Mouse (Mus musculus) heart, embryonic 14.5 days (tissue): Measurements from ENCODE around the gene Eef1g. TPM values are rescaled to one million over a fixed set of nuclear protein-coding genes. Genes with fewer than 3 reads are reported as not detected.

ENCODE experiments used
- ATAC-seq: fragments of 200-750 bp; cut with Nextera tagmentation; 2 replicates; pipeline ENCODE4 v1.8.0; 2017; ENCODE audit warnings: low read depth, moderate TSS enrichment; ENCODE audit not compliant: insufficient number of reproducible peaks, insufficient read depth, low FRiP score
- H3K27ac ChIP-seq, 2 experiments: fragments of 200-500 bp in 1 of 2; fragments of 300-500 bp in 1 of 2; sonication (generic) in 1 of 2; replicated peaks in 1 of 2; 2 replicates each; pipeline ENCODE4 v1.5.1; 2012 to 2014; ENCODE audit warnings: low read depth in 2 of 2, low read length in 2 of 2, control low read depth in 1 of 2, mild to moderate bottlenecking in 1 of 2, mixed read lengths in 1 of 2; ENCODE audit not compliant: control insufficient read depth in 1 of 2, insufficient read depth in 1 of 2
- H3K27me3 ChIP-seq: fragments of 300-500 bp; sonication (generic); 2 replicates; pipeline ENCODE4 v1.6.1; 2014; ENCODE audit warnings: mild to moderate bottlenecking, low read length, control low read depth; ENCODE audit not compliant: control insufficient read depth, insufficient read depth
- H3K36me3 ChIP-seq: fragments of 300-500 bp; sonication (generic); 2 replicates; pipeline ENCODE4 v1.6.1; 2014; ENCODE audit warnings: mild to moderate bottlenecking, control low read depth, low read length, mixed read lengths; ENCODE audit not compliant: control insufficient read depth, insufficient read depth
- H3K4me1 ChIP-seq, 2 experiments: fragments of 200-500 bp in 1 of 2; fragments of 300-500 bp in 1 of 2; sonication (generic) in 1 of 2; 2 replicates each; pipeline ENCODE4 v1.6.1; 2012 to 2014; ENCODE audit warnings: low read length in 2 of 2, control low read depth in 1 of 2, mixed read lengths in 1 of 2; ENCODE audit not compliant: control insufficient read depth in 2 of 2, insufficient read depth in 2 of 2
- H3K4me2 ChIP-seq: fragments of 300-500 bp; sonication (generic); 2 replicates; pipeline ENCODE4 v1.6.1; 2014; ENCODE audit warnings: mild to moderate bottlenecking, low read length
- H3K4me3 ChIP-seq, 2 experiments: fragments of 200-500 bp in 1 of 2; fragments of 300-500 bp in 1 of 2; sonication (generic) in 1 of 2; 2 replicates each; pipeline ENCODE4 v1.5.1; 2012 to 2014; ENCODE audit warnings: low read length in 2 of 2, mild to moderate bottlenecking in 2 of 2, control low read depth in 1 of 2, low read depth in 1 of 2, moderate library complexity in 1 of 2; ENCODE audit not compliant: control insufficient read depth in 1 of 2, insufficient read depth in 1 of 2
- H3K9ac ChIP-seq: fragments of 300-500 bp; sonication (generic); 2 replicates; pipeline ENCODE4 v1.6.1; 2014; ENCODE audit warnings: mild to moderate bottlenecking, low read length
- H3K9me3 ChIP-seq: fragments of 300-500 bp; sonication (generic); 2 replicates; pipeline ENCODE4 v1.6.1; 2016; ENCODE audit warnings: low read length, control low read depth; ENCODE audit not compliant: control insufficient read depth
- WGBS: fragments of 180-500 bp; shearing (Covaris S2); extraction: QIAGEN DNeasy Blood & Tissue Kit; methylation state at CpG from one replicate; pipeline ENCODE4 v1.1.7; 2014; 5-methylcytosine and 5-hydroxymethylcytosine counted together
- polyA plus RNA-seq: library from polyadenylated mRNA; unstranded; fragments of >200 nt; fragmentation: Nextera tagmentation; extraction: Ambion mirVana; gene quantifications from 2 replicates; pipeline ENCODE4 v1.2.1, GENCODE M21; 2014

Eef1g gene
- polyA plus RNA-seq, 1 experiment from 2014 or later: 253 TPM

DNA sequence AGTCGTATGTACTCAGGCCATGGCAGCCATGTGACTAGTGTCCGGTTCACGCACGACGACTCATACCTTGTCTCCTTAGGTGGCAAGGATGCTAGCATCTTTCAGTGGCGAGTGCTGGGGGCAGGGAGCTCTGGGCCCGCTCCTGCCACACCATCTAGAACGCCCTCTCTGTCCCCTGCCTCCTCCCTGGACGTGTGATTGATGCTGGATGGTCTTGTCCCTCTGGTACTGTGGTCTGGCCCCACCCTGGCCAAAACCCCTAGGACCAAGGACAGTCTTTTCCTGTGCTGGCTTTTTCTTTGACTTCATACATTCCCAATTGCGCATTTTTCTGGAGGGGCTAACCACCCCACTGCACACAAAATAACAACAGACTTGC lies 25.7 kb upstream of the Eef1g start:
- Histone ChIP-seq H3K27me3 (no peaks in the 10 kb centered on the region), H3K4me1 (peaks cover 12 to 37% of the 10 kb centered on the region in 2 experiments), H3K9me3 (no peaks in the 10 kb centered on the region), H3K27ac (peak overlapping the region; percentile 33 to 99), H3K4me2 (peak overlapping the region; percentile 79), H3K4me3 (peak overlapping the region; percentile 39 to 99), H3K36me3 (peaks cover 61% of the 10 kb centered on the region), H3K9ac (peak overlapping the region; percentile 99)
- no peak for ATAC-seq
- WGBS: 40% methylated on average over 10 of the region's 10 CpGs

- H3K9ac ChIP-seq: peak within 1 kb of the TSS; percentile 99
- ATAC-seq: peak; percentile 91
- peaks cover 12 to 37% of the 10 kb centered on the region in 2 experiments for H3K4me1 ChIP-seq
- H3K27me3 ChIP-seq: no peaks in the 10 kb centered on the region
- H3K4me3 ChIP-seq: peak within 1 kb of the TSS; percentile 74 to 99
- no peaks in the 10 kb centered on the region for H3K9me3 ChIP-seq
- peak within 1 kb of the TSS; percentile 96 to 99 for H3K27ac ChIP-seq
- peak within 1 kb of the TSS; percentile 79 for H3K4me2 ChIP-seq
- peaks cover 62% of the 10 kb centered on the region for H3K36me3 ChIP-seq
- WGBS: under 1% methylated on average over 64 of the region's 64 CpGs
These were observed 25.2 kb upstream of the Eef1g start, which contains the start of gene Mta2 for GRCm38 (mm10) chr19:8941515-8942217. TSS of gene Mta2 (plus strand) at chr19:8941875.

DNA sequence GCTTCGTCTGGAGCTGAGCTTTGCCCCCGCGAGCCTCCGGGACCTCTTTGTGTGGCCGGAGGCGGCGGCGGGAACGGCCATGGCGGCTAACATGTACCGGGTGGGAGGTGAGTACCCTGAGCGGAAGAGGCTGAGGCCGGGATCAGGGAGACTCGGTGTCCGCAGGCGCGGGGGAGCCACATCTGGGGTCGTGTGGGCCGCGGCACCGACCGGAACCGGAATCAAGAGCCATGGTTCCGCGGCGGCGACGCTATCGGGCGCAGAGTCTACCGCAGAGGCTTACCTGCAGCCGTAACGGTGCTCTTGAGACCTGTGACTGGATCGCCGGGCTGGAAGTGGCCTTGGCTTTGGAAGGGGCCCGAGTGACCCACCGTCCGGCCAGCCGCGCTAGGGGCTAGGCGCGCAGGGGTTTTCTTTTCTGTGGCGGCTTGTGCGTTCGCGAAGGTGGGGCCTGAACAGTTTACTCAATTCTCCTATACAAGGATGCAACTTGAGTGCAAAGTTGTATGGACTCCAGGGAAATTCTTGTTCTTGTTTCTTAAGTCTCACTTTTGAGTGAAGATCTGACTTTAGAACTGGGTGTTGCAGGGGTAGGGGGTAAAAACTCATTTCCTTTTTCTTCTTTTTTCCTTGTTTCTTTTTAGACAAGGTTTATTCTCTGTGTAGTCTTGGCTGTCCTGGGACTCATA lies 24.4 kb upstream of the Eef1g start:
- peak overlapping the region; percentile 74 to 99 for H3K4me3 ChIP-seq
- H3K9me3 ChIP-seq: no peaks in the 10 kb centered on the region
- peaks cover 12 to 37% of the 10 kb centered on the region in 2 experiments for H3K4me1 ChIP-seq
- H3K27ac ChIP-seq: peak overlapping the region; percentile 96 to 99
- ATAC-seq: peak; percentile 71
- peak overlapping the region; percentile 79 for H3K4me2 ChIP-seq
- H3K9ac ChIP-seq: peak overlapping the region; percentile 99
- whole genome bisulfite sequencing: under 1% methylated on average over 46 of the region's 46 CpGs
- no peaks in the 10 kb centered on the region for H3K27me3 ChIP-seq
- H3K36me3 ChIP-seq: peaks cover 62% of the 10 kb centered on the region

GRCm38 (mm10) chr19:8943047-8943446 lies 23.8 kb upstream of the Eef1g start:
- no peak for ATAC-seq

DNA sequence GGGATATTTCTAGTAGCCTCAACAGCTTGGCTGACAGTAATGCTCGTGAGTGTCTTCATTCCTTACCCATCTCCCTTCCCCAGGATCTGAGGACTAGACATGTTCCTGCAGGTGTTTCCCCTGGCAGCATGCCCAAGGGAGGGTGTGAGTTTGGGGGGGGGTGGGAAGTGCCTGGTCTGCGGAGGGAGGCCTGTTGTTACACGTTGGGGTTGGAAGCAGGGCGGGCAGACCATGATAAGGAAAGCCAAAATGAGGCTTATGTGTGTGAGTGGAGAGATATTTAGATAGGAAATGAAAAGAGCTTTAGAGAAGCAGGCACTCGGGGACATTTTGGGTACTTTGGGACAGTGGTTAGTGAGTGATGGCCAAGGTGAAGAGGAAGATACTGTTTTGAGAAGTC lies 22.8 kb upstream of the Eef1g start:
- Histone ChIP-seq H3K36me3 (peaks cover 64% of the 10 kb centered on the region), H3K4me1 (peaks cover 12 to 37% of the 10 kb centered on the region in 2 experiments), H3K9ac (0 out of 2 replicates have a peak overlapping the region, but pooled peaks have one; percentile 7), H3K27ac (0 out of 4 replicates have a peak overlapping the region, but pooled peaks of 1 of the 2 experiments have one; percentile 1), H3K4me2 (peak overlapping the region; percentile 79), H3K9me3 (no peaks in the 10 kb centered on the region), H3K27me3 (no peaks in the 10 kb centered on the region), H3K4me3 (peak overlapping the region in 1 of 2 experiments; percentile 99; a peak in 1 of 4 replicates)
- ATAC-seq: no peak
- 37% methylated on average over 5 of the region's 5 CpGs for WGBS

More at GRCm38 (mm10) chr19:8943047-8943446, 23.8 kb upstream of the Eef1g start:
- Histone ChIP-seq H3K27me3 (no peaks in the 10 kb centered on the region), H3K36me3 (peaks cover 64% of the 10 kb centered on the region), H3K9me3 (no peaks in the 10 kb centered on the region), H3K27ac (peak overlapping the region in 1 of 2 experiments; percentile 99; a peak in 1 of 4 replicates), H3K4me1 (peaks cover 12 to 37% of the 10 kb centered on the region in 2 experiments), H3K9ac (peak overlapping the region; percentile 99), H3K4me2 (peak overlapping the region; percentile 79), H3K4me3 (peak overlapping the region; percentile 74 to 99)
- 55% methylated on average over 2 of the region's 2 CpGs for WGBS

DNA sequence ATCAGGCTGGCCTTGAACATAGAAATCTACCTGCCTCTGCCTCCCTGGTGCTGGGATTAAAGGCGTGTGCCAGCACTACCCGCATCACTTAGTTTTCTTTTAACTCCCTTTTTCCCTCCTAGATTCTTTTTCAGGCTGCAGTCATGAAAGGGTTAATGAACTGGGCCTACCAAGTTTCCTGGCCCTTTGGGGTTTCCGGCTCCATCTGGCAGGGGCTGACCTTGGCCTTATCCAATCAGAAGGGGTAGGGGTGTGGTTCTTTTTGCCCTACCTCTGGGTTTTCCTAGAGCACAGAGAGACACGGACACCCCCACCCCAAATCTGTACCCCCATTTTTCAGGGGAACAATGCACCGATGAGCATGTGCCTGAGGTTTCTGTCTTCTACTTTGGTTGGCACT lies 22.1 kb upstream of the Eef1g start:
- no peaks in the 10 kb centered on the region for H3K9me3 ChIP-seq
- H3K4me3 ChIP-seq: peak overlapping the region; percentile 22 to 27
- peak overlapping the region; percentile 79 for H3K4me2 ChIP-seq
- 31% methylated on average over 5 of the region's 5 CpGs for WGBS
- peak overlapping the region; percentile 25 to 43; a peak in 2 of 4 replicates for H3K27ac ChIP-seq
- H3K27me3 ChIP-seq: no peaks in the 10 kb centered on the region
- peak overlapping the region; percentile 45; the same call in 1 of the 2 replicates for H3K9ac ChIP-seq
- peaks cover 63% of the 10 kb centered on the region for H3K36me3 ChIP-seq
- ATAC-seq: no peak
- peaks cover 12 to 37% of the 10 kb centered on the region in 2 experiments for H3K4me1 ChIP-seq

DNA sequence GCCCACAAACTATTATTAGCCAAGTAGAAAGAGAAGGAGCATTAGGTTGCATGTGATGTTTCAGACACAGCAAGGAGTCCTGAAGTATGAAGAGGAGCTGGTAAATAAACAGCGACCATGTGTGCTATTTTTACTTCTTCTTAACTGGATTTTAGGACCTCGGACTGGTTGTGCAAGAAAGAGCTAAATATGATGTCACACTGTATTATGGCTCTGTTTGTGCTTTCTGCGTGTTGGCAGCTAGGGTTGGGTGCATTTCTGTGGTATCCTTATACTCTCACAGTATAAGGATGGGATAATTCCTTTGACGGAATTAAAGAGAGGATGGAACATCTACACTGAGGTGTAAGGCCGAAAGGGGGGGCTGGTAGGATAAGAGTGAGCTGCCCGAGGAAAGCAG lies 21.6 kb upstream of the Eef1g start:
- Histone ChIP-seq H3K27me3 (no peaks in the 10 kb centered on the region), H3K9ac (0 out of 2 replicates have a peak overlapping the region, but pooled peaks have one; percentile 45), H3K36me3 (peaks cover 66% of the 10 kb centered on the region), H3K4me3 (peak overlapping the region in 1 of 2 experiments; percentile 22; a peak in 2 of 4 replicates), H3K4me1 (peaks cover 12 to 37% of the 10 kb centered on the region in 2 experiments), H3K27ac (peak overlapping the region; percentile 25 to 43; a peak in 2 of 4 replicates), H3K4me2 (peak overlapping the region; percentile 79), H3K9me3 (no peaks in the 10 kb centered on the region)
- no peak for ATAC-seq
- WGBS: 70% methylated on average over 6 of the region's 6 CpGs
